Mouse (Mus musculus) layer of hippocampus, adult 11-12 months (tissue): ENCODE results near the gene Zswim8.
"Not testable (repeated sequence)": the region's sequence is repeated elsewhere in the genome, so short reads cannot be mapped to it uniquely, and the experiment has no call there.

Experiments
- DNase-seq: peaks from one replicate; pipeline ENCODE4 v3.0.0; 2022; ENCODE audit warnings: low spot score

Zswim8 gene

DNA sequence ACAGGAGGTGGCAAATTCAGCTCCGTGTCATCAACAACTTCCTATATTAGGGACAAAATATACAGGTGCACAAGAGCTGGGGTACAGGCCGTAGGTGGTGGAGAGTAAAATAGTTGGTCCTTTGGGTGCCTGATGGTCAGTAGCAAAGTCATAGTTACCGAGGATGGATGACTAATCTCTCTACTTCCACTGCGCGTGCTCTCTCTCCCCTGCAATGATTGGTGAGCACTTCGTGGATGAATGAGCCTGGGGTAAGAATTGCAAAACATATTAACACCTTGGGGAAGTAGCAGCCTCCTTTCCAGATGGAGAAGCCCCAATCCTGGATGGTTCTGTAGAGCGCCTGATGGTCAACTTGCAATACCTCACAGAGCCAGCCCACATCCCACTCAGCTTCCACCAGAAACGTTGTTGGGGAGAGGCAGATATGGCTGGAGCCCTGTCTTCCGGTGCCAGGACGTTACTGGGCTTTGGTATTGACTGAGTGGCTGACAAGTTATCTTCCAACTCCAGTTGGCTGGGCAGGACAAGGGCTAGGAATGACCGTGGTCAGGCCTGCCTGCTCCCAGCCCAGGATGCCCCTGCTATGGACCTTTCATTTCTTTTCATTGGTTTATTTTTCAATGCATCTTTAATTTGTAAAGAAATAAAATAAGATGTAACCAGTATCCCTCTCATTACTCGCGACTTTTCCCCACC is 13.0 kb upstream of the Zswim8 start:
- DNase-seq = no peak

- DNase-seq = peak; percentile 88
Observed at GRCm38 (mm10) chr14:20694884-20695760, 12.2 kb upstream of the Zswim8 start, which contains the start of gene Fut11. Gene Fut11, plus strand, starts transcription at chr14:20694968.

GRCm38 (mm10) chr14:20695761-20696520 is 11.4 kb upstream of the Zswim8 start:
- no peak for DNase-seq

DNA sequence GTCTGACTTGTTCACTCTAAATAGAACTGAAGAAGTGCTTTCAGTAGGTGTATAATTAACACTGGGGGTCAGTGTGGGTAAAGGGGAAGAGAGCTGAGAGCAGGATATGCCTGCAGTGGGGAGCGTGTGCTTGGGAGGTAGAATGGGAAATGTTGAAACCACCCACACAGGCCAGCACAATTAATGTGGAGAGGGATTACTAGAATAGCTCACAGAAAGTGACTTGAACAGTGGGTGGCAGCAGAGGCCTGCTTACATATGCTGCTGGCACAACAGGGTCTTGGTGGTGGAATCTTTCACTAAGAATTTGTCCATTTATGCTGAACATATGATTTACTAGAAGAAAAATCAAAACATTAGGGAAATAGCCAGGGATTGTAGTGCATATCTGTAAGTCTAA is 10.4 kb upstream of the Zswim8 start:
- DNase-seq = peak; percentile 70

DNA sequence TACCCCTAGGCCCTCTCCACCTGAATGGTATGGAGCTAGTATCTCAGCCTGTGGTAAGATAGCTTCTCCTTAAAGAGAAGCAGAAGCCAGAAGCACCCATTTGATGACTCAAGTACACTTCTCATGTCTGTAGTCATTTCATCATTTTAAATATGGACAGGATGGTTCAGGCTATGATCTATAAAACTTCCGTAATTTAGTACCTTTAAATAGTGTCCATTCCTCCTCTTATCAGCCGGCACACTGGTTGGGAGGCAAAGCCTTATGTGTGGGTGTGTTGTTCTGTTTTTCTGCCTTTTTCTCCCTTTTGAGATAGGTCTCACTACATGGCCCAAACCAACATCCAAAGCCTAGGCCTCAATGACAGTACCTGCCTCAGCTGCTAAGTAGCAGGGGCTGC is 8.8 kb upstream of the Zswim8 start:
- no peak for DNase-seq

DNA sequence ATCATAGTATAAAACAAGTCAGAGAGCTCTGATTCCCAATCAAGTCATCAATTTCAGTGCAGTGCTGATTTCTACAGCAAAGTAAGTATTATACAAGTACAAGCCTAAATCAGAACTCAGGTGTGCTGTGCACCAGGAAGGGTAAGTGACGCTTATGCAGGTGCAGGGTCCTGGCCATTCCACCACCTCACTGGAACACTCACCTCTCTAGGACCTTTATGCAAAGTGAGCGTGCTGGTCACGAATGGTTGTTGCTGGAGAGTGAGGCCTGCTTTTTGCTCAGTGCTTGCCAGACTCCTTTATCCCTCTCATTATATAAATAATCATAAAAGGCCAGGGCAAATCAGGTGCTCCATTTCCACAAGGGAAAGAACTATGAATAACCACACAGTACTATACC is 7.0 kb upstream of the Zswim8 start:
- no peak for DNase-seq

DNA sequence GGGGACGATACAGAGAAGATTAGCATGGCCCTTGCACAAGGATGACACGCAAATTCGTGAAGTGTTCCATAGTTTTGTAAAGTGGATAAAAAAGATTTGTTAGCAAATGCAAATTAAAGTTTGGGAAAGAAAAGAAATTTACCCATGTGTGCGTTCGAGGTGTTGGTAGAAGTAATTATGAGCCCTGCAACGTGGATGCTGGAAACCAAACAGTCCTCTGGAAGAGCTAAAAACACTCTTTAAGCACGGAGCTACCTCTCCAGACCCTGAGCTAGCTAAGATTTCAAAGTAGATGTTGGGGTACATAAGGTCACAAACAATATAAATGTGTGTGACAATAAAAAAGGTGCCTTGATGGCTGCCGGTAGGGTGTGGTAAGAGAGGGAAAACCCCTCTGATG is 5.8 kb upstream of the Zswim8 start:
- no peak for DNase-seq

- no peak for DNase-seq
Observed at GRCm38 (mm10) chr14:20702096-20702740, 5.1 kb upstream of the Zswim8 start.

- DNase-seq = peak; percentile 91
Observed at GRCm38 (mm10) chr14:20702741-20703381, 4.5 kb upstream of the Zswim8 start, which contains the start of gene Chchd1. Gene Chchd1, plus strand, starts transcription at chr14:20703006.

- not testable (repeated sequence) for DNase-seq
Observed at GRCm38 (mm10) chr14:20703461-20703860, 3.9 kb upstream of the Zswim8 start.

GRCm38 (mm10) chr14:20708239-20708638 is 887 bp downstream of the Zswim8 start:
- no peak for DNase-seq

- DNase-seq = no peak
Observed at GRCm38 (mm10) chr14:20713832-20714231, 6.5 kb downstream of the Zswim8 start.

DNA sequence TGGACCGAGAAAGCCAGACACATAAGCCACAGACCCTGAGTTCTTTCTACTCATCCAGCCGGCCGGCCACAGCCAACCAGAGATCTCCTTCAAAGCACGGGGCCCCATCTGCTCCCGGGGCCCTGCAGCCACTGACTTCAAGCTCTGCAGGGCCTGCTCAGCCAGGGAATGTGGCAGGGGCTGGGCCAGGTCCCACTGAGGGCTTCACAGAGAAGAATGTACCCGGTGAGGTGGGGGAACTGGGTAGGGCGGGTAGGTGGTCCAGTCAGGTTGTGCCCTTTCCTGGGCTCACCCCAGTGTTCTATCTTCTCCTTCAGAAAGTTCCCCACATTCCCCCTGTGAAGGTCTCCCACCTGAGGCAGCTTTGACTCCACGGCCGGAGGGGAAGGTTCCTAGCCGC is 11.1 kb downstream of the Zswim8 start:
- DNase-seq = no peak

DNA sequence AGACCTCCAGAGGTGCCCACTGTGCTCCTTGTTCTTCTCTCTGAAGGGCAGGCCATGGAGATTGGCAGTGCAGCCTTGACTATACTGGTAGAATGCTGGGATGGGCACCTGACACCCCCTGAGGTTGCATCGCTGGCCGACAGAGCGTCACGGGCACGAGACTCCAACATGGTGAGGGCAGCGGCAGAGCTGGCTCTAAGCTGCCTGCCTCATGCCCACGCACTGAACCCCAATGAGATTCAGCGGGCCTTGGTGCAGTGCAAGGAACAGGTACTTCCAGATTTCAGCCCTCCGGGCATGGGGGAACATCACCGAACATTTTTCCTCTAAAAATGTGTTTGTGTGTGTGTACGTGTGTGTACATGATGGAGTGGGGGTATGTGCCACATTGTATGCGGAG is 12.4 kb downstream of the Zswim8 start:
- DNase-seq = no peak

DNA sequence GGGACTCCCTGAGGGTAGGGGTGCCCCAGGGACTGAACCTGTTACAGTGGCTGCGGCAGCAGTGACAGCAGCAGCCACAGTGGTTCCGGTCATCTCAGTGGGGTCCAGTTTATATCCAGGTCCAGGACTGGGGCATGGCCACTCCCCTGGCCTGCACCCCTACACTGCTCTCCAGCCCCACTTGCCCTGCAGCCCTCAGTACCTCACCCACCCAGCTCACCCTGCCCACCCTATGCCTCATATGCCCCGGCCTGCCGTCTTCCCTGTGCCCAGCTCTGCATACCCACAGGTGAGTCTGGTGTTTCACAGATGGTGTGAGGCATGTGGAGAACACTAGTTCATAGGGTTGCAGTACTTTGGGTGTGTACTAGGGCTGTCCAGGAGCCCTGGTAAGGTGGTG is 14.0 kb downstream of the Zswim8 start:
- no peak for DNase-seq

- no peak for DNase-seq
Observed at GRCm38 (mm10) chr14:20723006-20723405, 15.7 kb downstream of the Zswim8 start.

DNA sequence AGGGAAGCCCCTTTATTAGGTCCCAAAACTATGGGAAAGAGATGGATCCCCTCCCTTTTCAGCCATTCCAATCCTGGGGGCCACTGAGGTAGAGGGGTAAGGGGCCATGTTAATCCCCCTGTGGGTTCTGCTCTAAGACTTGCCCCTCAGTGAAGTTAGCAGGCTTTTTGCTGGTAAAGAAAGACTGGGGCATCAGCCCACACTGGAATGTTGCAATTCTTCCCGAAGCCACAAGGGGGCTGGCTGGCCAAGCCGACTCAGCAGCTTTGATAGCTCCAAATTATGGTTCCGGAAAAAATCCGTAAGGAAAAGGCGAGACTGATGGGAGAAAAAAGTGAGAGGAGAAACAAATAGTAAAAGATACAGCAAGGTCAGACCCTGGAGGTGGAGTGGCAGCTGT is 16.7 kb downstream of the Zswim8 start:
- DNase-seq = peak; percentile 63

- no peak for DNase-seq
Observed at GRCm38 (mm10) chr14:20725660-20726339, 18.4 kb downstream of the Zswim8 start.

GRCm38 (mm10) chr14:20729871-20730270 is 22.5 kb downstream of the Zswim8 start:
- DNase-seq = no peak

DNA sequence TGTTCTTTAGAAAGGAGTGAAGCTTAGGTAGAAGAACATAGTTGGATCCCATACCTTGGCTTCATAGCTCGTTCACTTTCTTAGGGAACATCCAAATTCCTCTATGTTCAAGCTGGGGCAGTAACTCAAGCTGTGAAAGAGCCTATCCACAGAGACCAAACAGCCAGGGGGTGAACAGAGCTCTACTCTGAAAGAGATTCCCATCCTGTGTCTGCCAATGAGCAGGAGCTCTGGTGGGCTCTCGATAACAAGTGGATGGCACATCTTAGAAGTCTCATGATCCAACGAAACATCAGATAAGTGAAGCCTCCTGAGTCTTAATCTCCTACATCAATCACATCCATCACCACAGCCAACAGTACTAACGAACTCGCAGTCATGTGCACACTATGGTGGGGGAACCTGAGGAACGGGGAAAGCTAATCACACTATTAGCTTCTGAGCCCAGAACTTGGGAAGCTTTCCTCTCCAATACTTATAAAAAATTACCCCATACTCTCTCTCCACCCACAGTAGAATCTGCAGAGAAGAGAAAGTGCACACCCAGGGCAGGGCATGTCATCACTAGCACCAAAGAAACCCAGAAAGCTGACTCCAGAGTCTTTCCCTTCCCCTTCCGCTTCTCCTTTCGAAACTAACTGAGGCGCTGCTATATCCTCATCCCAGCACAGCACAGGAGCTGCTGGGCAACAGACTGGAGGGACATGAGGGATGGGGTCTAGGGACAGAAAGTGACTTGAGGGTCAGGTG is 23.7 kb downstream of the Zswim8 start:
- DNase-seq = no peak
